Mouse (Mus musculus): ENCODE data around the gene Nxpe3.

DNA sequence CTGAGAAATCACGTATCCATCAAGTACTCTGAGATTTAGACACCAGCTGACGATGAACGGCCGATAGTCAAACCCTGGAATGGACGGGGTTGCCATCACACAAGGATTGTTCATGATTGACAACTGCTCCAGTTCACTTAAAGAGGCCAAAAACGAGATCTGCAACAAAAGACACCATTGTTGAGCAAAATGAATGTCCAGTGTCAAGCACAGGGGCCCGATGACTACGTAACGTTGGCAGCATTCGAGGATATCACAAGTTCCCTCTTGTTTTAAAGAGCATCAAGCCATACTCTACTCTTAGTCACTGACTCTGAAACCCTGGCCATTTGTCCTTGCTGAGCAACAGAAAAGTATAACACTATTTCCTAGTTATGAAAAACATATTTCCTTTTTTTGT lies 27.0 kb upstream of the Nxpe3 start:
- no peak for TF ChIP-seq CTCF (IDR thresholded peaks at IDR 0.05; ENCODE audit: borderline replicate concordance, insufficient read depth, low read depth, low read length)
- TF ChIP-seq POLR2A (IDR thresholded peaks at IDR 0.05; ENCODE audit: borderline replicate concordance, insufficient read depth, low read length), result no peak

Measured in cerebellum, adult 2 months (tissue).